Mouse (Mus musculus): ENCODE measurements at regions not wholly inside any gene's neighbourhood (a gene's known extent, or its start where the extent isn't known, plus 50 kb on each side); places are given as distances from the start of the nearest gene placed in this dataset.

- TF ChIP-seq POLR2A (IDR thresholded peaks at IDR 0.05; ENCODE audit: borderline replicate concordance, extremely low read depth, low read depth, low read length) (no peak), CTCF (IDR thresholded peaks at IDR 0.05; ENCODE audit: insufficient read depth, low read length) (no peak)
- no peaks in the 10 kb centered on the region; the same call in 1 of the 2 replicates for H3K4me1 ChIP-seq (ENCODE audit: control insufficient read depth, insufficient read depth, low read length)
- no peak overlapping the region for H3K4me3 ChIP-seq (replicated peaks; ENCODE audit: extremely low read depth, low read depth, low read length)
- DNase-seq, result no peak
- WGBS, result 39% methylated on average over 4 of the region's 4 CpGs
Observed at GRCm38 (mm10) chr13:16343280-16343945, 331.8 kb downstream of the Inhba start.

GRCm38 (mm10) chr13:16349353-16349752 lies 337.7 kb downstream of the Inhba start:
- Histone ChIP-seq H3K4me1 (ENCODE audit: control insufficient read depth, insufficient read depth, low read length) (no peaks in the 10 kb centered on the region), H3K4me3 (replicated peaks; ENCODE audit: extremely low read depth, low read depth, low read length) (no peak overlapping the region)
- no peak for DNase-seq
- TF ChIP-seq CTCF (IDR thresholded peaks at IDR 0.05; ENCODE audit: insufficient read depth, low read length), result no peak
- 22% methylated on average over 1 of the region's 1 CpGs for WGBS

- DNase-seq, result no peak
- 90% methylated on average over 3 of the region's 3 CpGs for WGBS
- TF ChIP-seq POLR2A (IDR thresholded peaks at IDR 0.05; ENCODE audit: borderline replicate concordance, extremely low read depth, low read depth, low read length) (no peak), CTCF (IDR thresholded peaks at IDR 0.05; ENCODE audit: insufficient read depth, low read length) (no peak)
Observed at GRCm38 (mm10) chr13:16350061-16350460, 338.4 kb downstream of the Inhba start.

GRCm38 (mm10) chr13:16355316-16355715 lies 343.7 kb downstream of the Inhba start:
- TF ChIP-seq CTCF (IDR thresholded peaks at IDR 0.05; ENCODE audit: insufficient read depth, low read length) (no peak), POLR2A (IDR thresholded peaks at IDR 0.05; ENCODE audit: borderline replicate concordance, extremely low read depth, low read depth, low read length) (no peak)
- no peaks in the 10 kb centered on the region for H3K4me1 ChIP-seq (ENCODE audit: control insufficient read depth, insufficient read depth, low read length)
- 78% methylated on average over 1 of the region's 1 CpGs for WGBS
- no peak overlapping the region for H3K4me3 ChIP-seq (replicated peaks; ENCODE audit: extremely low read depth, low read depth, low read length)
- no peak for DNase-seq

More at GRCm38 (mm10) chr13:16350061-16350460, 338.4 kb downstream of the Inhba start:
- Histone ChIP-seq H3K4me3 (replicated peaks; ENCODE audit: extremely low read depth, low read depth, low read length) (no peak overlapping the region), H3K4me1 (ENCODE audit: control insufficient read depth, insufficient read depth, low read length) (no peaks in the 10 kb centered on the region)

- H3K4me1 ChIP-seq (ENCODE audit: control insufficient read depth, insufficient read depth, low read length), result no peaks in the 10 kb centered on the region
- TF ChIP-seq CTCF (IDR thresholded peaks at IDR 0.05; ENCODE audit: insufficient read depth, low read length) (no peak), POLR2A (IDR thresholded peaks at IDR 0.05; ENCODE audit: borderline replicate concordance, extremely low read depth, low read depth, low read length) (no peak)
- 45% methylated on average over 5 of the region's 5 CpGs for WGBS
- no peak overlapping the region for H3K4me3 ChIP-seq (replicated peaks; ENCODE audit: extremely low read depth, low read depth, low read length)
- no peak for DNase-seq
Observed at GRCm38 (mm10) chr13:16379492-16379891, 367.8 kb downstream of the Inhba start.

- WGBS, result 92% methylated on average over 2 of the region's 2 CpGs
- no peak for TF ChIP-seq POLR2A (IDR thresholded peaks at IDR 0.05; ENCODE audit: borderline replicate concordance, extremely low read depth, low read depth, low read length)
- TF ChIP-seq CTCF (IDR thresholded peaks at IDR 0.05; ENCODE audit: insufficient read depth, low read length), result no peak
- Histone ChIP-seq H3K4me3 (replicated peaks; ENCODE audit: extremely low read depth, low read depth, low read length) (no peak overlapping the region), H3K4me1 (ENCODE audit: control insufficient read depth, insufficient read depth, low read length) (no peaks in the 10 kb centered on the region)
- no peak for DNase-seq
Observed at GRCm38 (mm10) chr13:16379949-16380348, 368.3 kb downstream of the Inhba start.

- no peak for DNase-seq
- Histone ChIP-seq H3K4me1 (ENCODE audit: control insufficient read depth, insufficient read depth, low read length) (no peaks in the 10 kb centered on the region), H3K4me3 (replicated peaks; ENCODE audit: extremely low read depth, low read depth, low read length) (no peak overlapping the region)
- TF ChIP-seq CTCF (IDR thresholded peaks at IDR 0.05; ENCODE audit: insufficient read depth, low read length) (no peak), POLR2A (IDR thresholded peaks at IDR 0.05; ENCODE audit: borderline replicate concordance, extremely low read depth, low read depth, low read length) (no peak)
- WGBS, result 50% methylated on average over 5 of the region's 5 CpGs
Observed at GRCm38 (mm10) chr13:16382936-16383511, 371.4 kb downstream of the Inhba start.

- Histone ChIP-seq H3K4me3 (replicated peaks; ENCODE audit: extremely low read depth, low read depth, low read length) (no peak overlapping the region), H3K4me1 (ENCODE audit: control insufficient read depth, insufficient read depth, low read length) (no peaks in the 10 kb centered on the region)
- 32% methylated on average over 2 of the region's 2 CpGs for WGBS
- no peak for DNase-seq
- TF ChIP-seq POLR2A (IDR thresholded peaks at IDR 0.05; ENCODE audit: borderline replicate concordance, extremely low read depth, low read depth, low read length) (no peak), CTCF (IDR thresholded peaks at IDR 0.05; ENCODE audit: insufficient read depth, low read length) (no peak)
Observed at GRCm38 (mm10) chr13:16416356-16417019, 404.8 kb downstream of the Inhba start.

GRCm38 (mm10) chr13:16424147-16424546 lies 412.5 kb downstream of the Inhba start:
- no peak overlapping the region for H3K4me3 ChIP-seq (replicated peaks; ENCODE audit: extremely low read depth, low read depth, low read length)
- WGBS, result 74% methylated on average over 2 of the region's 2 CpGs
- TF ChIP-seq CTCF (IDR thresholded peaks at IDR 0.05; ENCODE audit: insufficient read depth, low read length), result no peak
- TF ChIP-seq POLR2A (IDR thresholded peaks at IDR 0.05; ENCODE audit: borderline replicate concordance, extremely low read depth, low read depth, low read length), result no peak
- H3K4me1 ChIP-seq (ENCODE audit: control insufficient read depth, insufficient read depth, low read length), result no peaks in the 10 kb centered on the region
- DNase-seq, result no peak

GRCm38 (mm10) chr13:16435436-16435835 lies 423.8 kb downstream of the Inhba start:
- DNase-seq, result no peak
- Histone ChIP-seq H3K4me3 (replicated peaks; ENCODE audit: extremely low read depth, low read depth, low read length) (no peak overlapping the region), H3K4me1 (ENCODE audit: control insufficient read depth, insufficient read depth, low read length) (no peaks in the 10 kb centered on the region)
- TF ChIP-seq CTCF (IDR thresholded peaks at IDR 0.05; ENCODE audit: insufficient read depth, low read length) (no peak), POLR2A (IDR thresholded peaks at IDR 0.05; ENCODE audit: borderline replicate concordance, extremely low read depth, low read depth, low read length) (no peak)
- WGBS, result 62% methylated on average over 2 of the region's 2 CpGs

All from lung, adult 2 months (tissue).